Mouse (Mus musculus) Muller cell, postnatal 12 days (primary cell): ENCODE results near the gene Olfr606.
"Not testable (repeated sequence)": the region's sequence is repeated elsewhere in the genome, so short reads cannot be mapped to it uniquely, and the experiment has no call there.

ENCODE experiments used
- DNase-seq: peaks from one replicate; pipeline ENCODE4 v3.0.0-alpha.2; 2015; ENCODE audit errors: inconsistent ontology term

Gene Olfr606

DNA sequence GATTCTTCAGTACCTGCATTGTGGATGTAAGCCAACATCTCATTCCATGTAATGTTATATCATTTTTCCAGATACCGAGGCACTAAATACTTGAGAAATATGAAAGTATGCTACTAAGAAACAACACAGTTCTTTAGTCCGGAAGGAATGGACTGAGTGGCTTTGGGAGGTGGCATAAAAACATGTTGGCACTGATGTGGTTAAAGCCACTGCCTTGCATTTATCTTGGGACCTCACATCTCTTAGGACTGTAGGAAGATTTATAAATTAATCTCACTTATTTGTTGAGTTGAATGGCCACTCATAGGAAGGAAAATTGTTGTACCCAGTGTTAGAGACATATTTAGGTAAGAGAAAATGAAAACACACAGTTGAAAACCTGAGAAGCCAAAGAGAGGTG is at the start of gene Olfr606:
Olfr606 (plus strand) TSS at position 301 of the 400 bp plus-strand sequence.
- DNase-seq = no peak

DNA sequence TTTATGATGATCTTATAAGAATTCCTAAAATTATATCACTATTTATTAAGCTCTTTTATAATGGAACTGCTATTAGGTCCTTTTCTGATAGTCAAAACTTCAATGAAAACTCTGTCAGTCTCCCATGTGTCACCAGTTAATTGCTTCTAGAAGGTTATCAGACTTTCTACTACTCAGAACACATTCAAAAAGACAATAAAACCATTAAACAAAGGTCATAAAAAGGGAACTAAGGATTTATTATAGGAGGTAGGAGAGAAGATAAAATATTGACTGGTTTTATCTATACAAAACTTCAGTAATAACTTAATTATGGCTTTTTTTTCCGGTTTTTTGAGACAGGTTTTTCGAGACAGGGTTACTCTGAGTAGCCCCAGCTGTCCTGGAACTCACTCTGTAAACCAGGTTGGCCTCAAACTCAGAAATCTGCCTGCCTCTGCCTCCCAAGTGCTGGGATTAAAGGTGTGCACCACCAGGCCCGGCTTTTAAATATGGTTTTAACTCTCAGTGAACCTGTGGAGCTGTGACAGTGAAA is 42.3 kb upstream of the Olfr606 start:
- DNase-seq = not testable (repeated sequence)

DNA sequence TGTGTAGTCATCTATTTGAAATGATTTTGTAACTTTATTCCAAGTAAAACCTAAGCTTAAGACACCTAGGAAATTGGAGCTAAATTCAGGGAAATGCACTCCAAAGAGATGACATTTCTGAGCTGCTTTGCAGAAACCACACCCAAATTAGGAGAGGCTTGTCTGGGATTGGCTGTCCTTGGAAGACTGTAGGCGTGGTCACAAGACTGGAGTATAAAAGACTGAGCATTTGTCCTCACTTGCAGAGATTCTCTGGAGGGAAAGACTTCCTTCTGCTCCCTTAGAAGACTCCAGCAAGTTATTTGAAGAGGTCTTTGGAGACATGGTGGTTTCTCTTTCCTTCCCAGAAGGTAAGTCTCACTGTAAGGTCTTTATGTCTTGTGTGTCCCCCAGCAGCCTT is 34.1 kb upstream of the Olfr606 start, which contains the start of gene Usp17lc:
Usp17lc (plus strand) TSS at position 301 of the 400 bp plus-strand sequence.
- not testable (repeated sequence) for DNase-seq

DNA sequence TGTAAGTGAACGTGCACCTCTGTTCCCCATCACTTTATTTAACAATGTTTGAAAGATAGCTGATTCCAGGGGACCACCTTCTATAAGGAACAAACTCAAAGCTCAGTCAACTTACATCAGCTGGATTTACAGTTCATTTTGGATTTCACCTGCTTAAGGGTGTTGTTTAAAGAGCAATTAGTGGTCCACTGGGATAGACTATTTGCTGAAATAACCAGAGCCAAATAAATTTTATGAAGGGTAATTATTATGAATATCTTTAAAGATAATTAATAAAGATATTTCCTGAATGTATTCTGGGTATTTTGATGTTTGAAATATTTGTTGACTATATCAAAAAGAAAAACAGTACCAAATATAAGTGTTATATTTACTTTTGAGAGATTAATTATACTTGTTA is 3.5 kb upstream of the Olfr606 start, which contains the start of gene Olfr605:
Olfr605 (minus strand) TSS at position 101 of the 400 bp plus-strand sequence.
- DNase-seq = no peak

DNA sequence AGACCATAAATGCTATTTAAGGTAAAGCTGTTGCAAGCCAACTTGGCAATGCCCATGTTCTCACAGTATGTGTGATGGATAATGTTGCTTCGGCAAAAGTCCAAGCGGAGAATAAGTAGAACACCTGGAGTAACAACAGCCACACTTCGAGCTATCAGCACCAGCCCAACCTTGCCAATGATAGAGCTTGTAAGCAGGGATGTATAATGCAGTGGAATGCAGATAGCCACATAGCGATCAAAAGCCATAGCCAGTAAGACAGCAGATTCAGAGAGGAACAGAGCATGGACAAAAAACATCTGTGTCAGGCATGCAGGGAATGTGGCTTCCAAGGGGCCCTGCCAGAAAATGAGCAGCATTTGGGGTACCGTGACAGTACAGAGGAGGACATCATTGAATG is 11.7 kb downstream of the Olfr606 start:
- no peak for DNase-seq

DNA sequence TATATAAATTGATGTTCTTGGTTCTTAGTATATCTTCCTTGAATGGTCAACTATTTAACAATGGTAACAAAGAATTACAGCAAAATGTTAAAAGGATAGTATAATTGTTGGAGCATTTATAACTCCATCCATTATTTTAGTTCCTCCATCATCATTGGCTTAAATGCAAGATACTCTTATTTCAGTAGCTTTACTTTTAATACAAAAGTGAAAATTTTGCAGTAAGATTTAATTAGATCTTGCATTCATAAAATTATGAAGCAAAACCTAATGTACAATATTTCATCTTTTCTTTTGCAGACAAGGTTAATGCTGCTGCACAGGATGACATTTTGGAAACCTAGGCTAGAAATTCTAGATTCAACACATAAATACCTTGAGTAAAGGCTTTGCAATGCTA is 20.7 kb downstream of the Olfr606 start, which contains the start of gene Olfr608:
Olfr608 (plus strand) TSS at position 301 of the 400 bp plus-strand sequence.
- DNase-seq = no peak

DNA sequence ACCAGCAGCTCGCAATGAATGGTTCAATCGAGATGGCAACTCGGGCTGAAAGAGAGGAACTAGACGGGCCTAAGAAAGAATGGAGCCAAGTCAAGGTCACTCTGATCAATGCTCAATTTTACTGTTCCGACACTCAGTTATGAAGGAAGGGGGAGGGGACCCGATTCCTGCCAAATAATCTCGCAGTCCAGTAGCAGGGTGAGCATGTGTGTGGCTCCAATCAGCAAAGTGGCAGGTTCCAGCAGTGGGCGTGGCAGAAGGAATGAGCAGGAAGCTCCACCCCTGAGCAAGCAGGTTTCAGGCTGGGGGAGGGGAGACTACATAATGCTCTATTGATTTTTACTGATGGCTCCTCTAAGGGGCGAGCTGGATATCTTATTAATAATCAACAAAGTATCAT is 28.3 kb downstream of the Olfr606 start:
- DNase-seq = not testable (repeated sequence)

DNA sequence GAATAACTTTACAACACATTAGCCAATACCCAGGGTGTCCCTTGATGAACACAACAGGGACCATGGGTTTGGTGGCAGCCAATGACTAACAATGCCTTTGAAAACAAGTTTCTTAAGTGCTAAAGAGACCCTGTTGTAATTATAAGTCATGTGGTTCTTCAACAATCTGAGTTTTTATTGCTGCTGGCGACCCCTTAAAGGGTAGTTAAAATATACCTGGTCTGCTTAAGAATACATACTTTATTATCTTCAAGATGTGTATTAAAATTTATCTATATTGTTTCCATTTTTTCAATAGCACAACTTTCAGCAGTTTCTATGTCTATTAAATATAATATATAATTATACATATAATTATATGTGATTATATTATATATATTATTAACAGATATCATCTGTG is 49.1 kb downstream of the Olfr606 start, which contains the start of gene Olfr609:
Olfr609 (minus strand) TSS at position 101 of the 400 bp plus-strand sequence.
- no peak for DNase-seq
